Comparison of ENCODE assay signal across 8 mouse cellular contexts in genomic region chr13:59557185-59557985, GRCm38 (mm10). TPM values are rescaled to one million over a fixed set of nuclear protein-coding genes. Genes with fewer than 3 reads are reported as not detected.
A peak's percentile ranks its signal among the peaks of the same experiment; 100 is the strongest.
DNase-seq lines count a peak whose midpoint lies in the region; ATAC-seq lines count a peak whose summit lies in the region.

No protein-coding gene starts in this region.

- H3K4me1 ChIP-seq in hindbrain, embryonic 10.5 days (replicated peaks) = peaks cover 24% of the 10 kb centered on the region
- H3K4me1 ChIP-seq in lung, embryonic 16.5 days (replicated peaks; ENCODE audit: control insufficient read depth, insufficient read depth, low read length) = peaks cover 15% of the 10 kb centered on the region

- peak overlapping the region; percentile 86 for H3K4me3 ChIP-seq in hindbrain, embryonic 10.5 days
- peak overlapping the region; percentile 81 for H3K4me3 ChIP-seq in lung, embryonic 16.5 days (ENCODE audit: low read length)

- 1% methylated on average over 73 of the region's 73 CpGs for WGBS in hindbrain, embryonic 10.5 days
- under 1% methylated on average over 18 of the region's 73 CpGs for WGBS in lung, embryonic 16.5 days

- H3K36me3 ChIP-seq in hindbrain, embryonic 10.5 days = no peaks in the 10 kb centered on the region
- no peaks in the 10 kb centered on the region for H3K36me3 ChIP-seq in lung, embryonic 16.5 days (ENCODE audit: control insufficient read depth, insufficient read depth, low read length)

- peak overlapping the region; percentile 94 for H3K4me2 ChIP-seq in lung, embryonic 16.5 days (ENCODE audit: low read depth, low read length)

- no peaks in the 10 kb centered on the region for H3K9me3 ChIP-seq in hindbrain, embryonic 10.5 days
- no peaks in the 10 kb centered on the region for H3K9me3 ChIP-seq in lung, embryonic 16.5 days (ENCODE audit: control insufficient read depth, low read length)

- H3K27ac ChIP-seq in hindbrain, embryonic 10.5 days = peak overlapping the region; percentile 91
- peak overlapping the region; percentile 70 for H3K27ac ChIP-seq in lung, embryonic 16.5 days (ENCODE audit: low read length)

- H3K27me3 ChIP-seq in hindbrain, embryonic 10.5 days (ENCODE audit: insufficient read depth, poor library complexity, severe bottlenecking) = no peaks in the 10 kb centered on the region; the same call in 1 of the 2 replicates
- no peaks in the 10 kb centered on the region for H3K27me3 ChIP-seq in lung, embryonic 16.5 days (ENCODE audit: control insufficient read depth, insufficient read depth, low read depth, low read length)

- H3K9ac ChIP-seq in lung, embryonic 16.5 days (ENCODE audit: low read length) = peak overlapping the region; percentile 81

- peak; percentile 80 for ATAC-seq in frontal cortex, adult (ENCODE audit: low TSS enrichment)
- ATAC-seq in lung, embryonic 16.5 days (ENCODE audit: low read depth) = peak; percentile 93

- DNase-seq in Muller cell, postnatal 12 days (ENCODE audit: inconsistent ontology term) = peak; percentile 91
- peak; percentile 89 for DNase-seq in cerebellum, adult 9-10 months
- DNase-seq in hindbrain, embryonic 10.5 days (ENCODE audit: low spot score) = peak; percentile 91
- DNase-seq in layer of hippocampus, adult 9-11 months = peak; percentile 90
- peak; percentile 54 for DNase-seq in ovary, postnatal 10 days (ENCODE audit: low spot score)
- DNase-seq in thymus, postnatal 0 days (ENCODE audit: low spot score) = peak; percentile 91

RNA-seq across cellular contexts. Expression of gene Agtpbp1, which starts 27.6 kb away (rescaled TPM):
- 11.3 and 12.3 TPM in 2 replicates for polyA plus RNA-seq in hindbrain, embryonic 10.5 days (2016; fragmentation: Nextera tagmentation; extraction: Ambion mirVana)
- 17.8 and 19.3 TPM in 2 replicates for polyA plus RNA-seq in lung, embryonic 16.5 days (2015; fragmentation: Nextera tagmentation; extraction: Ambion mirVana)
- polyA plus RNA-seq in thymus, postnatal 0 days (2015; fragmentation: Nextera tagmentation; extraction: Ambion mirVana) = 14.9 and 16.3 TPM in 2 replicates

RNA-seq across cellular contexts. Expression of gene Naa35, which starts 27.7 kb away (rescaled TPM):
- 104 and 105 TPM in 2 replicates for polyA plus RNA-seq in hindbrain, embryonic 10.5 days (2016; fragmentation: Nextera tagmentation; extraction: Ambion mirVana)
- polyA plus RNA-seq in lung, embryonic 16.5 days (2015; fragmentation: Nextera tagmentation; extraction: Ambion mirVana) = 88.8 and 96.9 TPM in 2 replicates
- polyA plus RNA-seq in thymus, postnatal 0 days (2015; fragmentation: Nextera tagmentation; extraction: Ambion mirVana) = 65.9 and 78.4 TPM in 2 replicates

Comparison
In these comparisons a context has a peak if more than half of its experiments do, and no peak if none do; other contexts are left out.
1. Peak in every context shown above with its lines: DNase-seq, ATAC-seq, H3K4me3 ChIP-seq and H3K27ac ChIP-seq.